Mouse (Mus musculus): ENCODE data around the gene Bicral. TPM values are rescaled to one million over a fixed set of nuclear protein-coding genes. Genes with fewer than 3 reads are reported as not detected.
"Not testable (repeated sequence)": the region's sequence is repeated elsewhere in the genome, so short reads cannot be mapped to it uniquely, and the experiment has no call there.

Bicral gene
- polyA plus RNA-seq, 1 experiment from 2014 or later, result 4.6 TPM

DNA sequence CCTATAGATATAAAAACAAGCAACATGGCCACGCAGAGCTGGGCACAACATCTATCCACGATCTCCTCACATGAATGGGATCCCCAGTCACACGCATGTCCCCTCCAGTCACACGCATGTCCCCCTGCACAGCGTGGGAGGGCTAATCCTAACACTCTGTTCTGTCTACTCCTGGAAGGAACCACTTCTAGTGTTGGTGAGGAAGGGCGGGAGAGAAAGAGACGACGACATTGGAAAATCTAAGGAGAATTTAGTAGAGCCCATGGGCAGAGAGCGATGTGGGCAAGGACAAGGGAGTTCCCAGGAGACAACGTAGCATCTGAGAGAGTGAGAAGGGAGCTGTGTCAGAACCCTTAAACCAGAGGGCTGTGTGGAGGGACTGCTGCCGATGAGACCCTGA lies 87.7 kb downstream of the Bicral start:
- peaks cover 14% of the 10 kb centered on the region; the same call in 1 of the 2 replicates for H3K4me1 ChIP-seq
- H3K9me3 ChIP-seq, result no peaks in the 10 kb centered on the region
- no peak overlapping the region for H3K4me3 ChIP-seq
- ATAC-seq (ENCODE audit: insufficient number of reproducible peaks, insufficient read depth, low FRiP score, low TSS enrichment), result no peak
- H3K27ac ChIP-seq, result no peak overlapping the region
- WGBS, result 92% methylated on average over 11 of the region's 11 CpGs
- no peak overlapping the region for H3K4me2 ChIP-seq (replicated peaks)
- no peaks in the 10 kb centered on the region for H3K27me3 ChIP-seq
- H3K36me3 ChIP-seq, result peaks cover 16% of the 10 kb centered on the region
- no peak overlapping the region for H3K9ac ChIP-seq

DNA sequence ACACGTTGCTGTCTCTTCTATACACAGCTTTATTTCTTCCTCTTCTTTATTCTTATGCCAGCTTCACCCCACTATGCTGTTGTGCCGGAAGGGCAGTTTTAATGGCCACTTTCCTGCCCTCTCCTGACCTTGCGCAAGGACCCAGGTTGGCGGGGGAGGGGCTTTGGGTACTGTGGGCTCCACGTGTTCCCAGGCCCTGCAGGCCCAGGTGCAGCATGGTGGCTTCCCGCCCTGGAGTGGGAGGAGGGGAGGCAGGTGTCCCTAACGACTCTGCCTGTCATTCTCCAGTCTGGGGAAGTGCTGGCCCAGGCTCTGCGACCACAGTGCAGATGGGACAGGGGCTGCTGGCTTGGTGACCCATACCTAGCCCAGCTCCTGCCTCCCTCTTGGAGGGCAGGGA lies 90.4 kb downstream of the Bicral start:
- Histone ChIP-seq H3K9ac (no peak overlapping the region), H3K4me3 (no peak overlapping the region), H3K9me3 (no peaks in the 10 kb centered on the region), H3K27ac (no peak overlapping the region), H3K36me3 (no peaks in the 10 kb centered on the region), H3K4me2 (replicated peaks) (no peak overlapping the region), H3K27me3 (no peaks in the 10 kb centered on the region), H3K4me1 (peaks cover 7% of the 10 kb centered on the region; the same call in 1 of the 2 replicates)
- 47% methylated on average over 8 of the region's 8 CpGs for WGBS
- no peak for ATAC-seq (ENCODE audit: insufficient number of reproducible peaks, insufficient read depth, low FRiP score, low TSS enrichment)

DNA sequence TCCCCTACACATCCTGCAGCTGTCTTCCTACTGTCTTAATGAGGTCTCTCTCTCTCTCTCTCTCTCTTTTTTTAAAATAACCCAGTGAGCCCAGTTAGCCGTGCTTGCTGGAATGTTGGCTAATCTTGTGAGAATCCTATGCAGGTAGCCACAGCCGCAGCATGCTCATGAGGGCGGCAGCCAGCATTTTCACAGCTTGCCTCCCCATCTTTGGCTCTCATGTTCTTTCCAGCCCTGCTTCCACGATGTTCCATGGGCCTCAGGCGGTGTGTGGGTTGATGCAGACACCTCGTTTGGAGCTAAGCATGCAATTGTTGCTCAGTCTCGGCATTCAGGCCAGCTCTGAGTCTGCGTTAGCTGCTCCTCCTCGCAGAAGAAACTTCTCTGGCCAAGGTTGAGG lies 93.4 kb downstream of the Bicral start:
- WGBS, result 71% methylated on average over 9 of the region's 9 CpGs
- H3K27ac ChIP-seq; H3K4me2 ChIP-seq (replicated peaks); H3K9me3 ChIP-seq; ATAC-seq (ENCODE audit: insufficient number of reproducible peaks, insufficient read depth, low FRiP score, low TSS enrichment); H3K4me3 ChIP-seq; H3K9ac ChIP-seq; H3K27me3 ChIP-seq; H3K4me1 ChIP-seq; H3K36me3 ChIP-seq: not testable (repeated sequence)

DNA sequence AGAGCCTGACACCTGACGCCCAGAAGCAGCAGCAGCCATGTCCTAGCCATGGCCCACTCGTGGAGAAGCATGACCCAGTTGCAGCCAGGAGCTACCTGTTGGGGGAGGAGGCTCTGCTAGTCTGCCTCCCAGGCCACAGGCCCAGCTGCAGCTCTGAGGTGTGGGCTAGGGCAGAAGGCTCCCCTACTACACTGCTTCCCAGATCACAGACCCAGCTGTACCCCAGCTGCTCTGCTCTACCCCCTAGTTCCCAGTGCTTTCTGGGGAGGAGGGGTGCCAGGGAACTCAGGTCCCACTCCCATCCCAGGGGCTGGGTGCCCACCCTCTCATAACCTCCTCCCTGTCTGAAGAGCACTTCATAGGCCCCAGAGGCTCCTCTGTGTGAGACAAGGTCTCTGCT lies 94.7 kb downstream of the Bicral start, which contains the start of gene Ptcra:
TSS of gene Ptcra (minus strand) at position 169 of the 400 bp plus-strand sequence.
- Histone ChIP-seq H3K36me3 (no peaks in the 10 kb centered on the region), H3K27me3 (no peaks in the 10 kb centered on the region), H3K4me3 (no peak within 1 kb of the TSS), H3K4me1 (no peaks in the 10 kb centered on the region), H3K27ac (no peak within 1 kb of the TSS), H3K9ac (no peak within 1 kb of the TSS), H3K4me2 (replicated peaks) (no peak within 1 kb of the TSS), H3K9me3 (no peaks in the 10 kb centered on the region)
- 53% methylated on average over 2 of the region's 2 CpGs for whole genome bisulfite sequencing
- ATAC-seq (ENCODE audit: insufficient number of reproducible peaks, insufficient read depth, low FRiP score, low TSS enrichment), result no peak

DNA sequence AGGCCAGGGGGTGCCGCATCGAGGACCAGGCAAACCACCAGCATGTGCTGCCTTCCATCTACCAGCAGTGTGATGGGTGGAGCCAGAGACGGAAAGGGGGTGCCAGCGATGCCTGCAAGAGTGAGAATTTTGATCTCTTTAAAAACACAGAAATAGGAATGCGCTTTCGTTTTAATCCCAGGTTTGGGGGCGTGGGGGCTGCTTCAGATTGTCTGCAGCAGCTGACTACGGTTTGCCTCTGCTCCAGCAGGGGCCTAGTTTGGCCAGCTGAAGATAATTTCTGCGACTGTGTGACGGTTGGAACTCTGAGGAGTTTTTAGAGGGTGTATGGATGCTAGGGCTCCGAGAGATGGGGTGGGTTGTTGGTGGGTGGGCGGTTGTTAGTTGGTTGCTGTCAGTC lies 99.5 kb downstream of the Bicral start:
- Histone ChIP-seq H3K9me3 (no peaks in the 10 kb centered on the region), H3K4me2 (replicated peaks) (no peak overlapping the region), H3K9ac (no peak overlapping the region), H3K4me1 (0 out of 2 replicates have a peak, but pooled peaks cover 9% of the 10 kb centered on the region), H3K36me3 (no peaks in the 10 kb centered on the region), H3K27me3 (no peaks in the 10 kb centered on the region), H3K4me3 (no peak overlapping the region), H3K27ac (no peak overlapping the region)
- 82% methylated on average over 12 of the region's 12 CpGs for WGBS
- ATAC-seq (ENCODE audit: insufficient number of reproducible peaks, insufficient read depth, low FRiP score, low TSS enrichment), result no peak

DNA sequence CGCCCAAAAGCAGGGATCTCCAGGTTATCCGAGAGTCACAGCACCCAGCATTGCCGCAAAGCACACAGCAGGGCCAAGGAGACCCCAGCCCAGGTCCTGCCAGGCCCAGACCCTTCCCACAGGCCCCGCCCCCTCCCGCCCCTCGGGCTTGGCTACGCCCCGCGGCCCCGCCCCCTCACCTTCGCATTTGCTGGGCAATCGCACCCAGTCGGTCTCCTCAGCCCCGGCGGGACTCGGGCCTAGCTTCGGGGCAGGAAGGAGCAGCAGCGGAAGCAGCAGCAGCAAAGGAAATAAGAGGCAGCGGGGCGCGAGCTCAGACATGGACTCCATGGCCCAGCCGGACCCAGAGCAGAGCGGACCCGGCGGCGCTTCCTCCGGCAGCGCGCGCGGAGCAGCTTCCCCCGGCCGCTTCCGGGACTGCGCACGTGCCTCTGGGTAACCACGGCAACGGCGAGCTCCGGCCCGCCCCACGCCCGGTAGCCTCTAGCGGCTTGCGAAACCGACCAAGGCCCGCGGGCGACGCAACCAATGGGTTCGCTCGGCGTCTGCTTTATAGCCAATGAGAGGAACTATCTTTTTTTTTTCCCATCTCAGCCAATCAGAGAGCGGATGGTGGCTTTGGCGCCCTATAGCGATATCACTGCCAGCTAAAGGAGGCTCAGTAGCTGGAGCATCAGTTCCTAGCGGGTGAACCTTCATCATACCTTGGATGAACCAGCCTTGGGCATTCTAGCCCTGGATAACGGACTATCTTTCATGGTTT lies 106.3 kb downstream of the Bicral start, which contains the start of gene Cnpy3:
TSS of gene Cnpy3 (minus strand) at position 421 of the 763 bp plus-strand sequence.
- under 1% methylated on average over 57 of the region's 58 CpGs for WGBS
- Histone ChIP-seq H3K9me3 (no peaks in the 10 kb centered on the region), H3K27ac (peak within 1 kb of the TSS; percentile 91), H3K4me3 (peak within 1 kb of the TSS; percentile 72), H3K4me1 (peaks cover 16% of the 10 kb centered on the region; the same call in 1 of the 2 replicates), H3K9ac (peak within 1 kb of the TSS; percentile 67), H3K4me2 (replicated peaks) (peak within 1 kb of the TSS; percentile 73), H3K36me3 (peaks cover 3% of the 10 kb centered on the region; the same call in 1 of the 2 replicates), H3K27me3 (no peaks in the 10 kb centered on the region)
- peak; percentile 98 for ATAC-seq (ENCODE audit: insufficient number of reproducible peaks, insufficient read depth, low FRiP score, low TSS enrichment)

DNA sequence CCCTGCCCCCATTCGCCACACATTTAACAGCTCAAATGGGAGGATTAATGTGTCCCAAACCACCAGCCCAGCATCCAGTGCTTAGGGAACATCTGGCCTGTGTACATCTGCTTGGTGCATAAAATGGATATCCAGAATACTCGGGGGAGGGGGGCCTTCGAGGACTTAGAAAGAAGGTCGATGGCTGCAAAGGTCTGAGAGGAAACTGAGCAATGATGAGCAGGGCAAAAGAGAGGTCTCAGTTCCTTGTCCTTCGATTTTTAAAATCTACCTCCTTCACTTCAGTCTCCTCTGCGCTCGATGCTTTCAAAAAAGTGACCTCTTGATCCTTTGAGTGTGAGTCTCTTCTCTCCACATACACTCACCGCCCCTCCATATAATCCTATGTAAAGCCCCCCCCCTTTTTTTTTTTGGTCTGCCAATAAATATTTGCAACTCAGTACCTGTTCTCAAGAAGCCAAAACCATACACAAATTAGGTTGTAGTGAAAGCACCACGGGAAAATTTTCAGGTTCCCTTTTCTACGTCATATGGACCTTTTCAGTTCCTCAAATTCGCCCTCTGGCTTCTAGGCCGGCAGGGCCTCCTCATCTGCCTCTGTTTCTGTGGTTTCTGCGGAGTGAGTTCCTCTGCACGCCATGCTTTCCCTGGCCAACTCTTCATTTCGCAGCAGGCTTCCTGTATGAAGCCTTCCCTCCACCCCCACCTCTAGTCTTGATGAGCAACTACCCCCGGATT lies 107.1 kb downstream of the Bicral start:
- 23% methylated on average over 16 of the region's 16 CpGs for WGBS
- Histone ChIP-seq H3K4me3 (peak overlapping the region; percentile 72), H3K9ac (peak overlapping the region; percentile 67), H3K36me3 (peaks cover 9% of the 10 kb centered on the region; the same call in 1 of the 2 replicates), H3K9me3 (no peaks in the 10 kb centered on the region), H3K4me2 (replicated peaks) (peak overlapping the region; percentile 73), H3K27ac (peak overlapping the region; percentile 91), H3K4me1 (peaks cover 9% of the 10 kb centered on the region; the same call in 1 of the 2 replicates), H3K27me3 (no peaks in the 10 kb centered on the region)
- no peak; the same call in 1 of the 2 replicates for ATAC-seq (ENCODE audit: insufficient number of reproducible peaks, insufficient read depth, low FRiP score, low TSS enrichment)

DNA sequence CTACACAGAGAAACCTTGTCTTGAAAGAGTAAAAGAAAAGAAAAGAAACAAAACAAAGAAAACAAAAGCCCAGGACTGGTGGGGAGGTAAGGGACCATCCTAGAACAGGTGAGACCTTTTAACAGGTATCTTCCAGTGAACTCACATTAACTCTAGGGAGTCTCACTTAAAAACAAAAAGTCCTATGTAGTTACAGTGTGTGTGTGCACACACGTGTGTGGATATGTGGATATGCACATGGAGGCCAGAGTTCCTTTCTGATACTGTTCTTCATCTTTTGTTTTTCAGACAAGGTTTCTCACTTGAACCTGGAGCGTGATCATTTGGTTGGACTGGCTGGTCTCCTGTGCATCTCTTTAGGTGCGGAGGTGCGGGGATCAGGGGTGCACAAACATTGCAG lies 107.7 kb downstream of the Bicral start:
- Histone ChIP-seq H3K4me1 (peaks cover 8% of the 10 kb centered on the region; the same call in 1 of the 2 replicates), H3K27me3 (no peaks in the 10 kb centered on the region), H3K9ac (peak overlapping the region; percentile 67; the same call in 1 of the 2 replicates), H3K4me2 (replicated peaks) (peak overlapping the region; percentile 73), H3K9me3 (no peaks in the 10 kb centered on the region), H3K4me3 (no peak overlapping the region), H3K36me3 (peaks cover 15% of the 10 kb centered on the region), H3K27ac (no peak overlapping the region)
- ATAC-seq (ENCODE audit: insufficient number of reproducible peaks, insufficient read depth, low FRiP score, low TSS enrichment), result no peak
- WGBS, result 93% methylated on average over 4 of the region's 4 CpGs

DNA sequence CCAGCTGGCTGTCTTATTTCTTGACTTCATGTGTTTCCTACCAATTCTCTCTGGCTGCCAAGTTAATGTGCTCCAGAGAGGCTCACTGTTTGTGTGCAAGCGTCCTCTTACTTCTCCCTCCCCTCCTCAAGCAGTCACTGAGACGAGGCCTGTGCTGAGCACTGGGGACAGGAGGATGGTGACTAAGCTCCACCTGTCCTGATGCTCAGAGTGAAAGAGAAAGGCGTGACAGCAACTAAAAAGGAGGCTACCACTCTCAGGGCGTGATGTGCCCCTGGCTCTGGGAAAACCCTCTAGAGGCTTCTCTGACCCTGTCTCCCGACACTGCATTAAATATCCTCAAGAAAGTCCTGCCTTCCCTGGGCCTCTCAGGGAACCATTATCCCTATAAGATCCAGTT lies 109.0 kb downstream of the Bicral start:
- Histone ChIP-seq H3K36me3 (peaks cover 21% of the 10 kb centered on the region), H3K9ac (no peak overlapping the region), H3K4me3 (no peak overlapping the region), H3K27me3 (no peaks in the 10 kb centered on the region), H3K9me3 (no peaks in the 10 kb centered on the region), H3K27ac (no peak overlapping the region), H3K4me1 (peaks cover 8% of the 10 kb centered on the region; the same call in 1 of the 2 replicates), H3K4me2 (replicated peaks) (no peak overlapping the region)
- ATAC-seq (ENCODE audit: insufficient number of reproducible peaks, insufficient read depth, low FRiP score, low TSS enrichment), result no peak
- 89% methylated on average over 5 of the region's 5 CpGs for WGBS
